Mouse (Mus musculus): ENCODE results near the gene Fbxl8. TPM values are rescaled to one million over a fixed set of nuclear protein-coding genes. Genes with fewer than 3 reads are reported as not detected.
A peak's percentile ranks its signal among the peaks of the same experiment; 100 is the strongest.

The Fbxl8 gene
- polyA plus RNA-seq, 1 experiment from 2014 or later: 0.92 TPM

GRCm38 (mm10) chr8:105303874-105304273 is 39.4 kb downstream of the Fbxl8 start:
- H3K4me3 ChIP-seq: no peak overlapping the region
- no peaks in the 10 kb centered on the region for H3K9me3 ChIP-seq
- WGBS: 86% methylated on average over 9 of the region's 9 CpGs
- H3K4me1 ChIP-seq: peaks cover 31% of the 10 kb centered on the region
- no peak overlapping the region for H3K27ac ChIP-seq (replicated peaks)
- no peaks in the 10 kb centered on the region for H3K27me3 ChIP-seq (replicated peaks; ENCODE audit: low read depth, poor library complexity, severe bottlenecking)
- peaks cover 86% of the 10 kb centered on the region for H3K36me3 ChIP-seq (replicated peaks)
- DNase-seq (ENCODE audit: low spot score): no peak

- H3K27ac ChIP-seq (replicated peaks): no peak overlapping the region
- DNase-seq (ENCODE audit: low spot score): no peak
- H3K36me3 ChIP-seq (replicated peaks): peaks cover 87% of the 10 kb centered on the region
- H3K4me1 ChIP-seq: peaks cover 27% of the 10 kb centered on the region
- no peaks in the 10 kb centered on the region for H3K9me3 ChIP-seq
- H3K4me3 ChIP-seq: no peak overlapping the region
- WGBS: 83% methylated on average over 9 of the region's 9 CpGs
- H3K27me3 ChIP-seq (replicated peaks; ENCODE audit: low read depth, poor library complexity, severe bottlenecking): no peaks in the 10 kb centered on the region
These were observed 40.1 kb downstream of the Fbxl8 start for GRCm38 (mm10) chr8:105304325-105305210.

GRCm38 (mm10) chr8:105305211-105306145 is 41.0 kb downstream of the Fbxl8 start, which contains the start of gene Elmo3:
Gene Elmo3 (plus strand): TSS chr8:105305601.
- Histone ChIP-seq H3K27ac (replicated peaks) (peak within 1 kb of the TSS; percentile 80), H3K27me3 (replicated peaks; ENCODE audit: low read depth, poor library complexity, severe bottlenecking) (no peaks in the 10 kb centered on the region), H3K9me3 (no peaks in the 10 kb centered on the region), H3K36me3 (replicated peaks) (peaks cover 87% of the 10 kb centered on the region), H3K4me1 (peaks cover 27% of the 10 kb centered on the region), H3K4me3 (peak within 1 kb of the TSS; percentile 53)
- WGBS: 7% methylated on average over 29 of the region's 30 CpGs
- DNase-seq (ENCODE audit: low spot score): peak; percentile 74

- Histone ChIP-seq H3K27ac (replicated peaks) (peak overlapping the region; percentile 80), H3K36me3 (replicated peaks) (peaks cover 87% of the 10 kb centered on the region), H3K9me3 (no peaks in the 10 kb centered on the region), H3K27me3 (replicated peaks; ENCODE audit: low read depth, poor library complexity, severe bottlenecking) (no peaks in the 10 kb centered on the region), H3K4me1 (peaks cover 27% of the 10 kb centered on the region), H3K4me3 (peak overlapping the region; percentile 53)
- DNase-seq (ENCODE audit: low spot score): no peak
- WGBS: 55% methylated on average over 5 of the region's 5 CpGs
These were observed 41.8 kb downstream of the Fbxl8 start for GRCm38 (mm10) chr8:105306146-105306691.

- Histone ChIP-seq H3K4me3 (no peak overlapping the region), H3K4me1 (peaks cover 27% of the 10 kb centered on the region), H3K9me3 (no peaks in the 10 kb centered on the region), H3K27me3 (replicated peaks; ENCODE audit: low read depth, poor library complexity, severe bottlenecking) (no peaks in the 10 kb centered on the region), H3K27ac (replicated peaks) (no peak overlapping the region), H3K36me3 (replicated peaks) (peaks cover 87% of the 10 kb centered on the region)
- 93% methylated on average over 13 of the region's 13 CpGs for WGBS
- no peak for DNase-seq (ENCODE audit: low spot score)
These were observed 43.2 kb downstream of the Fbxl8 start for GRCm38 (mm10) chr8:105307670-105308069.

GRCm38 (mm10) chr8:105308428-105308827 is 44.0 kb downstream of the Fbxl8 start:
- Histone ChIP-seq H3K36me3 (replicated peaks) (peaks cover 87% of the 10 kb centered on the region), H3K27ac (replicated peaks) (no peak overlapping the region), H3K27me3 (replicated peaks; ENCODE audit: low read depth, poor library complexity, severe bottlenecking) (no peaks in the 10 kb centered on the region), H3K4me3 (no peak overlapping the region), H3K9me3 (no peaks in the 10 kb centered on the region), H3K4me1 (peaks cover 27% of the 10 kb centered on the region)
- DNase-seq (ENCODE audit: low spot score): no peak
- WGBS: 94% methylated on average over 10 of the region's 10 CpGs

- no peak for DNase-seq (ENCODE audit: low spot score)
- Histone ChIP-seq H3K36me3 (replicated peaks) (peaks cover 87% of the 10 kb centered on the region), H3K4me1 (peaks cover 32% of the 10 kb centered on the region), H3K4me3 (no peak overlapping the region), H3K9me3 (no peaks in the 10 kb centered on the region), H3K27me3 (replicated peaks; ENCODE audit: low read depth, poor library complexity, severe bottlenecking) (no peaks in the 10 kb centered on the region), H3K27ac (replicated peaks) (no peak overlapping the region)
- 80% methylated on average over 15 of the region's 15 CpGs for WGBS
These were observed 44.8 kb downstream of the Fbxl8 start for GRCm38 (mm10) chr8:105309142-105309847.

- Histone ChIP-seq H3K27me3 (replicated peaks; ENCODE audit: low read depth, poor library complexity, severe bottlenecking) (no peaks in the 10 kb centered on the region), H3K36me3 (replicated peaks) (peaks cover 88% of the 10 kb centered on the region), H3K27ac (replicated peaks) (no peak overlapping the region), H3K4me3 (no peak overlapping the region), H3K4me1 (peaks cover 24% of the 10 kb centered on the region), H3K9me3 (no peaks in the 10 kb centered on the region)
- no peak for DNase-seq (ENCODE audit: low spot score)
- 87% methylated on average over 8 of the region's 8 CpGs for WGBS
These were observed 45.7 kb downstream of the Fbxl8 start for GRCm38 (mm10) chr8:105310118-105310517.

- Histone ChIP-seq H3K4me3 (no peak overlapping the region), H3K27me3 (replicated peaks; ENCODE audit: low read depth, poor library complexity, severe bottlenecking) (no peaks in the 10 kb centered on the region), H3K4me1 (peaks cover 8% of the 10 kb centered on the region), H3K36me3 (replicated peaks) (peaks cover 100% of the 10 kb centered on the region), H3K27ac (replicated peaks) (no peak overlapping the region), H3K9me3 (no peaks in the 10 kb centered on the region)
- 80% methylated on average over 1 of the region's 1 CpGs for WGBS
- no peak for DNase-seq (ENCODE audit: low spot score)
These were observed 47.3 kb downstream of the Fbxl8 start for GRCm38 (mm10) chr8:105311718-105312117.

GRCm38 (mm10) chr8:105312891-105313481 is 48.5 kb downstream of the Fbxl8 start:
- WGBS: 90% methylated on average over 8 of the region's 8 CpGs
- Histone ChIP-seq H3K4me3 (no peak overlapping the region), H3K27me3 (replicated peaks; ENCODE audit: low read depth, poor library complexity, severe bottlenecking) (no peaks in the 10 kb centered on the region), H3K9me3 (no peaks in the 10 kb centered on the region), H3K27ac (replicated peaks) (no peak overlapping the region), H3K36me3 (replicated peaks) (peaks cover 93% of the 10 kb centered on the region), H3K4me1 (peaks cover 6% of the 10 kb centered on the region)
- DNase-seq (ENCODE audit: low spot score): no peak

GRCm38 (mm10) chr8:105313622-105314402 is 49.4 kb downstream of the Fbxl8 start:
- Histone ChIP-seq H3K27ac (replicated peaks) (0 out of 2 replicates have a peak overlapping the region, but pooled peaks have one; percentile 25), H3K9me3 (no peaks in the 10 kb centered on the region), H3K4me3 (no peak overlapping the region), H3K4me1 (peaks cover 6% of the 10 kb centered on the region), H3K27me3 (replicated peaks; ENCODE audit: low read depth, poor library complexity, severe bottlenecking) (no peaks in the 10 kb centered on the region), H3K36me3 (replicated peaks) (peaks cover 93% of the 10 kb centered on the region)
- no peak for DNase-seq (ENCODE audit: low spot score)
- 79% methylated on average over 9 of the region's 9 CpGs for WGBS

All from embryonic facial prominence, embryonic 10.5 days (tissue).